Mouse (Mus musculus): ENCODE data around the gene Tmem160.

- TF ChIP-seq CTCF (IDR thresholded peaks at IDR 0.05; ENCODE audit: low read depth), result no peak
- no peak for TF ChIP-seq EP300 (IDR thresholded peaks at IDR 0.05; ENCODE audit: low read depth)
Observed at GRCm38 (mm10) chr7:16425721-16426120, 26.9 kb upstream of the Tmem160 start.

Measured in heart, postnatal 0 days (tissue).